Mouse (Mus musculus) brain, embryonic 14.5 days (tissue): ENCODE measurements at regions not wholly inside any gene's neighbourhood (a gene's known extent, or its start where the extent isn't known, plus 50 kb on each side); places are given as distances from the start of the nearest gene placed in this dataset.

Experiments
- CTCF ChIP-seq: fragments of 200-500 bp; IDR thresholded peaks from 2 replicates; pipeline ENCODE4 v1.5.1; 2012; ENCODE audit warnings: inconsistent platforms, mild to moderate bottlenecking, moderate library complexity, borderline replicate concordance; ENCODE audit not compliant: insufficient read depth, insufficient read length; ENCODE audit errors: extremely low read depth
- POLR2A ChIP-seq: fragments of 200-500 bp; IDR thresholded peaks from 2 replicates; pipeline ENCODE4 v1.6.1; 2012; ENCODE audit warnings: mild to moderate bottlenecking, inconsistent platforms, borderline replicate concordance; ENCODE audit not compliant: poor library complexity, insufficient read depth, insufficient read length, severe bottlenecking; ENCODE audit errors: extremely low read depth

GRCm38 (mm10) chr9:61019938-61020337, 225.6 kb downstream of the Uaca start:
- TF ChIP-seq CTCF = peak; percentile 47; the same call in 1 of the 2 replicates
- no peak for TF ChIP-seq POLR2A
